Mouse (Mus musculus): ENCODE results near the gene Zfp784. TPM values are rescaled to one million over a fixed set of nuclear protein-coding genes. Genes with fewer than 3 reads are reported as not detected.
"Not testable (repeated sequence)": the region's sequence is repeated elsewhere in the genome, so short reads cannot be mapped to it uniquely, and the experiment has no call there.

Gene Zfp784
- polyA plus RNA-seq, 1 experiment from 2014 or later: 6.3 TPM

DNA sequence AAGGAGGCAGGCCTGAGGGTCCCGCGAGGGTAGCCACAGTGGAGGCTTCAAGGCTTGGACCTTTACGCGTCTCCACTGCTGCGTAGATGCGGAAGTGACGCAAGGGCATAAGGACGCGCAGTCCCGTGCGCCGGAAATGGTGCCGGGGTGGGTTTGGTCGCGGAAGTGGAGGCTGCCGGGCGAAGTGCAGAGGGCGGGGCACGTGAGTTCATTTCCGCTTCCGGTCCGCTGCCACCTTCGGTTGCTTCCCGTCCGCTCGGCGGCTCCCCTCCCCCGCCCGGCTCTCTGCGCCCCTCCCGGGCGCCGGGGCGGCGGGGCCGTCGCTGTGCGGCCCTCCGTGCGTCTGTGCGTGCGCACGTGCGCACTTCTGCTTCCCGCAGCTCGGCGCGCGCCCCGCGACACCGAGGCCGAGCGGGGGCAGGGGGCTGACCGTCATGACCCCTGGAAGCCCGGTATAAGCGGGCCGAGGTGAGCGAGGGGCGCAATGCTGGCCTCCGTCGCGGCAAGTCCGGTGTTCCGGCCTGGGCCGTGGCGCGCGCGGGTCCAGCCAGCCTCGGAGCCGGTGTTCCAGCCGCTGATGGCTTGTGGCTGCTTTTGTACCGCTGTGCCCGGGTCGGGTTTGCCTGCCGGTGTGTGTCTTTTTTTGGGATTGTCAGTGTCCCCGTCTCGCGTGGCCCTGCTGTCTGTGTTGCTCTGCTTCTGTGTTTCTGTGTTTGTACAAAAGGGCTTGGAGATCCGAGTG lies 41.9 kb upstream of the Zfp784 start, which contains the start of gene Epn1:
Gene Epn1, plus strand, starts transcription at position 226 of the 742 bp plus-strand sequence.
- H3K4me2 ChIP-seq (ENCODE audit: low read length): peak within 1 kb of the TSS; percentile 84
- peak; percentile 98 for DNase-seq (ENCODE audit: low spot score)
- peaks cover 62% of the 10 kb centered on the region for H3K36me3 ChIP-seq (ENCODE audit: control insufficient read depth, insufficient read depth, low read length)
- peak within 1 kb of the TSS; percentile 99 for H3K4me3 ChIP-seq (ENCODE audit: low read depth, low read length)
- peaks cover 15% of the 10 kb centered on the region for H3K4me1 ChIP-seq (ENCODE audit: control insufficient read depth, insufficient read depth, low read length)
- no peaks in the 10 kb centered on the region for H3K9me3 ChIP-seq (replicated peaks; ENCODE audit: control insufficient read depth, low read length)
- H3K9ac ChIP-seq (ENCODE audit: low read length): peak within 1 kb of the TSS; percentile 97
- no peaks in the 10 kb centered on the region for H3K27me3 ChIP-seq (replicated peaks; ENCODE audit: control insufficient read depth, insufficient read depth, low read length)
- H3K27ac ChIP-seq (ENCODE audit: low read depth, low read length): peak within 1 kb of the TSS; percentile 84
- peak; percentile 99 for ATAC-seq
- WGBS: under 1% methylated on average over 80 of the region's 81 CpGs

DNA sequence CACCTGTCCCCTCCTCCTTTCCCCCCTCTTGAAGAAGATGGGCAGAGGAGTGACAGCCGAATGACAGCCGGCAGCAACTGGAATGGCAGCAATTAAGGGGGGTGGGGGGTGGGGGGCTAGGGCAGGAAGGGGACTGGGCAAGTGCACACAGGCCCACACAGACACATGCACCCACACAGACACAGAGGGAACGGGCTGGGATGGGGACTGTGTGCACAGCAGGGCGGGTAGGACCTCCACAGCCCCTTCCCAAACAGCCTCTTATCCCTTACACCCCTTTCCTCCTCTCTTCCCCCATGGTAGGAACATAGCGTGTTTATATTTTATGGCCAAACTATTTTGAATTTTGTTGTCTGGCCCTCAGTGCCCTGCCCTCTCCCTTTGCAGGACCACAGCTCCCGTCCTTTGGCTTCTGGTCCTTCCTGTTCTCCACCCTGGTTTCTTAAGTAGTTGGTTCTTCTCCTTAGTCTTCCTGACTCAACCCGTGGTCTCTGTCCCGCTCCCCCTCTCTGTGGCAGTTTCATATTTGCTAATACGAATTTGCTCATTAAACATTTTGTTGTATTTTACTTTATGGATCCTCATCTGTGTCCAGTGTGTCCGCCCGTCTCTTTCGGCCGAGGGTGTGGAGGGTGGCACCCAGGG lies 41.2 kb upstream of the Zfp784 start:
- Histone ChIP-seq H3K4me2 (ENCODE audit: low read length) (peak overlapping the region; percentile 84), H3K27ac (ENCODE audit: low read depth, low read length) (peak overlapping the region; percentile 36; the same call in 1 of the 2 replicates), H3K4me1 (ENCODE audit: control insufficient read depth, insufficient read depth, low read length) (peaks cover 15% of the 10 kb centered on the region), H3K4me3 (ENCODE audit: low read depth, low read length) (peak overlapping the region; percentile 99), H3K36me3 (ENCODE audit: control insufficient read depth, insufficient read depth, low read length) (peaks cover 62% of the 10 kb centered on the region)
- not testable (repeated sequence) for DNase-seq (ENCODE audit: low spot score); H3K9ac ChIP-seq (ENCODE audit: low read length); H3K9me3 ChIP-seq (replicated peaks; ENCODE audit: control insufficient read depth, low read length); H3K27me3 ChIP-seq (replicated peaks; ENCODE audit: control insufficient read depth, insufficient read depth, low read length)
- WGBS: 45% methylated on average over 9 of the region's 13 CpGs
- ATAC-seq: peak; percentile 32

DNA sequence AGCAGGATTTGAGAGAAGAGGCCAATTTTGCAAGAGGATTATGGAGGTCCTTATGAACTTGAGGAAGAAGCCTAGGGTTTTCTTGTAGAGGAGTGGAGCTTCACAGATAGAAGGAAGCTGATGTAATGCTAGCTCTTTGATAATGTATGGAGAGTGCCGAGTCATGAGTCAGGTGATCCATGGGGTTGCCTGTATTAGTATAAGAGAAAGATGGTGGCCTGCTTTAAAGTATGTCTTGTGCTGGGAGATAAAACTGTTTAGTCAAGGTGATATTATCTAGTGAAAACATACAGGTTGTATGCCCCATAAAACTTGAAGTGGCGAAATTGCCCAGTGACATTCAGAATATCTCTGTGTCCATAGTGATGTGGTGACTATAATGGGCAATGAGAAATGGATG lies 38.7 kb upstream of the Zfp784 start:
- peaks cover 72% of the 10 kb centered on the region for H3K36me3 ChIP-seq (ENCODE audit: control insufficient read depth, insufficient read depth, low read length)

DNA sequence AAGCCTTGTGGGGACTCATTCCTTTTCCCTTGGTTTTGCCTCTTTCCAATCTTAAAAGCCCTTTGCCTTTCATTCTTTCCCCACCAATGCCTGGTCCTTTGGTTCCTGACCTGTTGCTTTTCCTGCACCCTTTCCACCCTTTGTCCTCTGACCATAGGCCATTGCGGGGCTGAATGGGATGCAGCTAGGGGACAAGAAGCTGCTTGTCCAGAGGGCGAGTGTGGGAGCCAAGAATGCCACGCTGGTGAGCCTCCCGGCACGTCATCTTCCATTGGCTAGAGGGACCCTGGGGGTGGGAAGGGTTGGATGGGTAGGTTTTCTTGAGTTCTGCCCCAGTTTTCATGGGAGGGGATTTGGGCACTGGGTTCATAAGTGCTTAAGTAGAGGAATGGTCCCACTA lies 36.7 kb upstream of the Zfp784 start:
- ATAC-seq (no peak), DNase-seq (ENCODE audit: low spot score) (no peak)
- H3K4me3 ChIP-seq (ENCODE audit: low read depth, low read length): no peak overlapping the region
- H3K4me1 ChIP-seq (ENCODE audit: control insufficient read depth, insufficient read depth, low read length): no peaks in the 10 kb centered on the region
- no peak overlapping the region for H3K4me2 ChIP-seq (ENCODE audit: low read length)
- no peak overlapping the region for H3K9ac ChIP-seq (ENCODE audit: low read length)
- H3K27ac ChIP-seq (ENCODE audit: low read depth, low read length): no peak overlapping the region
- no peaks in the 10 kb centered on the region for H3K9me3 ChIP-seq (replicated peaks; ENCODE audit: control insufficient read depth, low read length)
- WGBS: 94% methylated on average over 5 of the region's 5 CpGs
- peaks cover 90% of the 10 kb centered on the region for H3K36me3 ChIP-seq (ENCODE audit: control insufficient read depth, insufficient read depth, low read length)
- H3K27me3 ChIP-seq (replicated peaks; ENCODE audit: control insufficient read depth, insufficient read depth, low read length): no peaks in the 10 kb centered on the region

More for the DNA sequence above, 38.7 kb upstream of the Zfp784 start:
- Histone ChIP-seq H3K9me3 (replicated peaks; ENCODE audit: control insufficient read depth, low read length) (no peaks in the 10 kb centered on the region), H3K4me3 (ENCODE audit: low read depth, low read length) (no peak overlapping the region), H3K27ac (ENCODE audit: low read depth, low read length) (no peak overlapping the region), H3K9ac (ENCODE audit: low read length) (no peak overlapping the region), H3K4me1 (ENCODE audit: control insufficient read depth, insufficient read depth, low read length) (peaks cover 12% of the 10 kb centered on the region), H3K27me3 (replicated peaks; ENCODE audit: control insufficient read depth, insufficient read depth, low read length) (no peaks in the 10 kb centered on the region), H3K4me2 (ENCODE audit: low read length) (no peak overlapping the region)
- no peak for ATAC-seq
- WGBS: 88% methylated on average over 2 of the region's 2 CpGs
- DNase-seq (ENCODE audit: low spot score): no peak

DNA sequence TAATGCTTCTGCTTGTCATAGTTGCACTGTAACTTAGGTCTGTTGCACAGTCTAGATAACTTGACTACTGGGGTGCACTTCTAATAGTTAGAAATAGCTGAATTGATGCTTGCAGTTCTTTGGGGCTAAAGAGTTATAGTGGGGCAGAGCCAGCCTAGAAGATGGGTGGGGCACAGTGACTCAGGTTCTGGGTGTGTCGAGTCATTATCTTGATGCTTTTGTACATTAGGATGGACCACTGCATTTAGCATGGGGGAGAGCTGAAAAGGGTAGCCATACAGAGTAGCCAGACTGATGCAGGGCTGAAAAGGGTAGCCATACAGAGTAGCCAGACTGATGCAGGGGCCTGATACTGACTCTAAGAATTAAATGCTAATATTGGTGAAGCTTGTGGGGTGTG lies 35.3 kb upstream of the Zfp784 start:
- H3K4me2 ChIP-seq (ENCODE audit: low read length): no peak overlapping the region
- ATAC-seq (no peak), DNase-seq (ENCODE audit: low spot score) (no peak)
- H3K36me3 ChIP-seq (ENCODE audit: control insufficient read depth, insufficient read depth, low read length): peaks cover 98% of the 10 kb centered on the region
- H3K27me3 ChIP-seq (replicated peaks; ENCODE audit: control insufficient read depth, insufficient read depth, low read length): no peaks in the 10 kb centered on the region
- H3K27ac ChIP-seq (ENCODE audit: low read depth, low read length): no peak overlapping the region
- no peak overlapping the region for H3K4me3 ChIP-seq (ENCODE audit: low read depth, low read length)
- no peak overlapping the region for H3K9ac ChIP-seq (ENCODE audit: low read length)
- H3K4me1 ChIP-seq (ENCODE audit: control insufficient read depth, insufficient read depth, low read length): no peaks in the 10 kb centered on the region
- H3K9me3 ChIP-seq (replicated peaks; ENCODE audit: control insufficient read depth, low read length): no peaks in the 10 kb centered on the region
- WGBS: 91% methylated on average over 1 of the region's 1 CpGs

DNA sequence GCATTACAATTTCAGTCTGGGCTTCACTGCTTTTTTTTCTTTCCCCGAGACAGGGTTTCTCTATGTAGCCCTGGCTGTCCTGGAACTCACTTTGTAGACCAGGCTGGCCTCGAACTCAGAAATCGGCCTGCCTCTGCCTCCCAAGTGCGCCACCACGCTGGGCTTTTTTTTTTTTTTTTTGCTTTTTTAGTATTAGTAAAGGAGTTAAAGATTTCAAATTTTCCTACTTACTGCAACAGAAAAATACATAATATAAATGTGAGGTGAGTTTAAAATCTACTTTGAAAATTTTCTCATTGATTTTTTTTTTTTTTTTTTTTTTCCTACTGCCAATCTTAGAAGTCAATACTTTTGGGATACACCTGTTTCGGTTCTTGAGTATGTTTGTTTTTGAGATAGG lies 26.6 kb upstream of the Zfp784 start:
- WGBS: 95% methylated on average over 6 of the region's 6 CpGs
- no peak overlapping the region for H3K9ac ChIP-seq (ENCODE audit: low read length)
- H3K4me2 ChIP-seq (ENCODE audit: low read length): no peak overlapping the region
- H3K9me3 ChIP-seq (replicated peaks; ENCODE audit: control insufficient read depth, low read length): no peaks in the 10 kb centered on the region
- DNase-seq (ENCODE audit: low spot score) (no peak), ATAC-seq (no peak)
- H3K4me1 ChIP-seq (ENCODE audit: control insufficient read depth, insufficient read depth, low read length): peaks cover 15% of the 10 kb centered on the region
- no peak overlapping the region for H3K4me3 ChIP-seq (ENCODE audit: low read depth, low read length)
- peaks cover 43% of the 10 kb centered on the region for H3K36me3 ChIP-seq (ENCODE audit: control insufficient read depth, insufficient read depth, low read length)
- H3K27me3 ChIP-seq (replicated peaks; ENCODE audit: control insufficient read depth, insufficient read depth, low read length): no peaks in the 10 kb centered on the region
- H3K27ac ChIP-seq (ENCODE audit: low read depth, low read length): no peak overlapping the region

DNA sequence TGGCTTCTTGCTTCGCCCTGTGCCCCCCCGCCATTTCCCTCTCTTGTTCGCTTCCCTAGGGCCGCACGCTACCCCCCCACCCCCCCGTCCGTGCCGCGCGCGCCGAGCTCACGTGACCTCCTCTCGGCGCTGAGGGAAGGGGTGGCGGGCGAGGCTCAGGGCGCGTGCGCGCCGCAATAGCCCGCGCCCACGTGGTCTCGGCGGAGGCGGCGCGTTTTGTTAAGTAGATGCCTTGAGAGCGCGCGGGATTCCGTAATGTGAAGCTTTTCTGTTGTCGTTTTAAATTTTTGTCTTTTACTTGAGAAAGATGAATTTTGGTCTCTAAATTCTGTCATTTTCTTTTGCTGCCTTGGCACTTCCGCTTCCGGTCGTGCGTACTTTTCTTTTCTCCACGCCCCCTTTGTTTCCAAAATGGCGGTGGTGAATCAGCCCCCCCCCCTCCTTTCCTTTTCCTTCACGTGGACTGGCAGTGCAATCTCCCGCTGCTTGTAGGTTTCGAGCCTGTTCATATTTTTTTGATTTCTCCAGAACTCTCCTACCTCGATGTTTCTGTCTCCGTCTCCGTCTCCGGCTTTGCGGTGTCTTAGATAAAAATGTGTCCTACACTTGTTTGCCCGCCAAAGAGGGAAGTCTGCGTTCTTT lies 24.2 kb upstream of the Zfp784 start:
- DNase-seq (ENCODE audit: low spot score) (peak; percentile 94), ATAC-seq (peak; percentile 45)
- peaks cover 7% of the 10 kb centered on the region; the same call in 1 of the 2 replicates for H3K27me3 ChIP-seq (replicated peaks; ENCODE audit: control insufficient read depth, insufficient read depth, low read length)
- H3K4me1 ChIP-seq (ENCODE audit: control insufficient read depth, insufficient read depth, low read length): peaks cover 19% of the 10 kb centered on the region
- H3K27ac ChIP-seq (ENCODE audit: low read depth, low read length): peak overlapping the region; percentile 98
- peaks cover 19% of the 10 kb centered on the region for H3K36me3 ChIP-seq (ENCODE audit: control insufficient read depth, insufficient read depth, low read length)
- H3K9me3 ChIP-seq (replicated peaks; ENCODE audit: control insufficient read depth, low read length): no peaks in the 10 kb centered on the region
- peak overlapping the region; percentile 93 for H3K9ac ChIP-seq (ENCODE audit: low read length)
- H3K4me2 ChIP-seq (ENCODE audit: low read length): peak overlapping the region; percentile 73
- H3K4me3 ChIP-seq (ENCODE audit: low read depth, low read length): peak overlapping the region; percentile 77
- WGBS: under 1% methylated on average over 45 of the region's 51 CpGs

DNA sequence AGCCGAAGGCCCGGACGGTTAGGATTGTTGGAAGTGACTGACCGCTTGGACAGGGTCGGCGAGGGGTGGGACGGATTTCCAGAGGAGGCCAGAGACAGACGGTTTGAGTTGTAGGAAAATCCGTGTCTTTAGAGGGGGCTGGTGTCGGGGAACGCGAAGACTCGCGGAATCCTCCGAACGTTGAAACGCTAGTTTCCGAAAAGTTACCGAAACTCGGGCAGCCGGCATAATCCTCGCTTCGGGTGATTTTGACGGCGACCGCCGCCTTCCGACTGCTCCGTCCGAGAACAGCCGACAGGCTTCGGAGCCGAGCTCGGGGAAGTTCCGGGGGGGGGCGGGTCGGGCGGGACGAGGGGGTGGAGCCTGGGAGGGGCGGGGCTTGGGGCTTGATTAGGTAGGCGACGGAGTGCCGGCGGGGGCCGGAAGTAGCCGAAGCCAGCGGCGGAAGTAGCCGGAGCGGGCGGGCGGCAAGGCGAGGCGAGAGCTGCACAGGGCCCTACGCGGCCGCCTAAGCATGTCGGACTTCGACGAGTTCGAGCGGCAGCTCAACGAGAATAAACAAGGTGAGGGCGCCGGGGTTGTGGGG lies 23.6 kb upstream of the Zfp784 start, which contains the start of gene U2af2:
Gene U2af2, plus strand, starts transcription at position 370 of the 586 bp plus-strand sequence.
- peak within 1 kb of the TSS; percentile 93 for H3K9ac ChIP-seq (ENCODE audit: low read length)
- H3K36me3 ChIP-seq (ENCODE audit: control insufficient read depth, insufficient read depth, low read length): peaks cover 13% of the 10 kb centered on the region
- H3K9me3 ChIP-seq (replicated peaks; ENCODE audit: control insufficient read depth, low read length): no peaks in the 10 kb centered on the region
- WGBS: under 1% methylated on average over 58 of the region's 65 CpGs
- H3K4me3 ChIP-seq (ENCODE audit: low read depth, low read length): peak within 1 kb of the TSS; percentile 77
- peaks cover 13% of the 10 kb centered on the region; the same call in 1 of the 2 replicates for H3K27me3 ChIP-seq (replicated peaks; ENCODE audit: control insufficient read depth, insufficient read depth, low read length)
- peaks cover 23% of the 10 kb centered on the region for H3K4me1 ChIP-seq (ENCODE audit: control insufficient read depth, insufficient read depth, low read length)
- DNase-seq (ENCODE audit: low spot score) (peak; percentile 95), ATAC-seq (peak; percentile 81)
- H3K4me2 ChIP-seq (ENCODE audit: low read length): peak within 1 kb of the TSS; percentile 73
- H3K27ac ChIP-seq (ENCODE audit: low read depth, low read length): peak within 1 kb of the TSS; percentile 98
